In genomic region chr1:151428263-151429221, GRCm38 (mm10) we compare ENCODE assay signal across 1 mouse cellular context.
A peak's percentile ranks its signal among the peaks of the same experiment; 100 is the strongest.
TF ChIP-seq lines count a peak whose summit lies in the region.

Gene Swt1, minus strand, starts transcription at chr1:151428455.
Gene Trmt1l, plus strand, starts transcription at chr1:151428542.

TF ChIP-seq in CH12.LX, 34 proteins besides CTCF, POLR2A, EP300 and RAD21 (continued from another document):
- TF ChIP-seq NELFE (IDR thresholded peaks at IDR 0.05; ENCODE audit: low read depth, low read length) (peak; percentile 94), IRF4 (IDR thresholded peaks at IDR 0.05; ENCODE audit: low read depth, low read length) (peak; percentile 75), MEF2A (IDR thresholded peaks at IDR 0.05; ENCODE audit: borderline replicate concordance, low read depth, low read length) (peak; percentile 54), MAFK (IDR thresholded peaks at IDR 0.05; ENCODE audit: insufficient replicate concordance, low read length) (no peak), TCF12 (IDR thresholded peaks at IDR 0.05; ENCODE audit: low read depth, low read length) (peak; percentile 55), E2F4 (IDR thresholded peaks at IDR 0.05; ENCODE audit: insufficient replicate concordance, low read depth, low read length) (no peak), BHLHE40 (IDR thresholded peaks at IDR 0.05; ENCODE audit: low read depth, low read length) (0 out of 2 replicates have a peak, but pooled peaks have one; percentile 10), SMC3 (IDR thresholded peaks at IDR 0.05; ENCODE audit: low read depth, low read length) (no peak), ZMIZ1 (IDR thresholded peaks at IDR 0.05; ENCODE audit: low read depth, low read length) (peak; percentile 70), SIN3A (IDR thresholded peaks at IDR 0.05; ENCODE audit: low read length) (peak; percentile 88), GABPA (IDR thresholded peaks at IDR 0.05; ENCODE audit: insufficient replicate concordance, low read depth, low read length) (peak; percentile 85; the same call in 1 of the 2 replicates), POLR2AphosphoS2 (IDR thresholded peaks at IDR 0.05; ENCODE audit: low read depth, low read length) (peak; percentile 93), HCFC1 (IDR thresholded peaks at IDR 0.05; ENCODE audit: low read depth, low read length) (peak; percentile 99), JUN (IDR thresholded peaks at IDR 0.05; ENCODE audit: insufficient read depth, low read depth, low read length) (no peak), JUND (conservative IDR thresholded peaks at IDR 0.05; ENCODE audit: low read depth, low read length) (no peak), ZKSCAN1 (IDR thresholded peaks at IDR 0.05; ENCODE audit: borderline replicate concordance, low read depth, low read length) (no peak), ELF1 (IDR thresholded peaks at IDR 0.05; ENCODE audit: low read depth, low read length) (peak; percentile 92)
